Comparison of ENCODE assay signal across 8 mouse cellular contexts in the genomic region with DNA sequence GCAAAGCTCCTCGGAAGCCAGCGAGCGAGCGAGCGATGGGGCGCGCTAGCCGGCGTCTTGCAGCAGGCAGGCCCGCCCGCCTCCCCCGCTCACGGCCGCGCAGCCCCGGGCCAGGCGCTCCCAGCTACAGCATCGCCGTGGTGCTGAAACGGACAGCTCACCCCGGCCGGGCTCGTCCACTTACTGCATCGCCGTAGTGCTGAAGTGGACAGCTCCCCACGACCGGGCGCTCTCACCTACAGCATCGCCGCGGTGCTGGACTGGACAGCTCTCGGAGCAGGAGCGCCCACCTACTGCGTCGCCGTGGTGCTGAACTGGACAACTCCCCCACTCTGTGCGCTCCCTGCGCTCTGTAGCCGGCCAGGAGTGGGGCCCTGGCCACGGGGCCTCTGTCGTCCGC. TPM values are rescaled to one million over a fixed set of nuclear protein-coding genes. Genes with fewer than 3 reads are reported as not detected.
DNase-seq lines count a peak whose midpoint lies in the region; ATAC-seq lines count a peak whose summit lies in the region.

Cacng2 (minus strand) TSS at position 325 of the 400 bp plus-strand sequence.

- peak within 1 kb of the TSS; percentile 91 for H3K27ac ChIP-seq in hindbrain, embryonic 14.5 days

- H3K9me3 ChIP-seq in hindbrain, embryonic 14.5 days (ENCODE audit: control insufficient read depth, low read length): no peaks in the 10 kb centered on the region

- ATAC-seq in hindbrain, embryonic 14.5 days (ENCODE audit: low FRiP score): peak; percentile 88

- peak within 1 kb of the TSS; percentile 85 for H3K9ac ChIP-seq in hindbrain, embryonic 14.5 days

- H3K4me2 ChIP-seq in hindbrain, embryonic 14.5 days (replicated peaks): peak within 1 kb of the TSS; percentile 67

- peak; percentile 90 for DNase-seq in NIH3T3 (ENCODE audit: low read depth)
- DNase-seq in cerebellum, postnatal 25 days: peak; percentile 88 to 89
- peak; percentile 86 to 89 for DNase-seq in frontal cortex, postnatal 36 days (ENCODE audit: low spot score in 2 of 2)
- peak; percentile 84 for DNase-seq in hindbrain, embryonic 14.5 days (ENCODE audit: low spot score)
- DNase-seq in layer of hippocampus, postnatal 25 days (ENCODE audit: extremely low spot score in 1 of 2, low spot score in 1 of 2): peak; percentile 77 to 88
- peak; percentile 98 for DNase-seq in lung, postnatal 14 days
- peak; percentile 22 for DNase-seq in retina, adult 2 months (ENCODE audit: low read depth, low spot score)
- DNase-seq in thymus, postnatal 4 days: peak; percentile 97

- 0% methylated on average over 33 of the region's 42 CpGs for WGBS in hindbrain, embryonic 14.5 days

- peaks cover 32% of the 10 kb centered on the region for H3K4me1 ChIP-seq in hindbrain, embryonic 14.5 days (replicated peaks; ENCODE audit: control insufficient read depth, insufficient read depth, low read length)

- peak within 1 kb of the TSS; percentile 68 for H3K4me3 ChIP-seq in hindbrain, embryonic 14.5 days (replicated peaks; ENCODE audit: low read length)

- no peaks in the 10 kb centered on the region for H3K36me3 ChIP-seq in hindbrain, embryonic 14.5 days (replicated peaks; ENCODE audit: control insufficient read depth, insufficient read depth)

- no peaks in the 10 kb centered on the region for H3K27me3 ChIP-seq in hindbrain, embryonic 14.5 days (ENCODE audit: control insufficient read depth, insufficient read depth, low read length)

RNA-seq across cellular contexts. Expression of gene Cacng2, which starts in this region (rescaled TPM):
- 14.7 and 15.4 TPM in 2 replicates for polyA plus RNA-seq in hindbrain, embryonic 14.5 days (2014; fragmentation: Nextera tagmentation; extraction: Ambion mirVana)
- total RNA-seq in layer of hippocampus, postnatal 25 days (2021): 10 to 100 TPM; 35.5 to 40.7 TPM

Comparison
In these comparisons a context has a peak if more than half of its experiments do, and no peak if none do; other contexts are left out.
1. Peak in every context shown above with its lines: DNase-seq, ATAC-seq, H3K4me3 ChIP-seq and H3K27ac ChIP-seq.
2. DNase-seq: peak in every context shown above with its lines; median percentile 98 in lung, postnatal 14 days; 97 in thymus, postnatal 4 days; 90 in NIH3T3; 88 in cerebellum, postnatal 25 days; 88 in frontal cortex, postnatal 36 days; 84 in hindbrain, embryonic 14.5 days; 82 in layer of hippocampus, postnatal 25 days; 22 in retina, adult 2 months.